Mouse (Mus musculus) heart, postnatal 25 days (tissue): ENCODE results near the gene Bst1. TPM values are rescaled to one million over a fixed set of nuclear protein-coding genes. Genes with fewer than 3 reads are reported as not detected.

ENCODE experiments used
- DNase-seq: peaks from one replicate; pipeline ENCODE4 v3.0.0; 2022; ENCODE audit warnings: low spot score
- intact Hi-C: fragments of 180-260 bp; cut with DNase I; formaldehyde crosslinking; loops from one replicate; pipeline ENCODE4 v1.15.1; 2025
- total RNA-seq, 2 experiments: library from RNA; stranded (reverse); gene quantifications; 2 replicates each; pipeline ENCODE4 v1.2.3; 2021

Bst1 gene
- total RNA-seq, 2 experiments from 2014 or later: 1.8 to 2.6 TPM

- peak; percentile 66 for DNase-seq
- intact Hi-C loops: no loop called here
These were observed 10.7 kb upstream of the Bst1 start for GRCm38 (mm10) chr5:43807744-43808696.

DNA sequence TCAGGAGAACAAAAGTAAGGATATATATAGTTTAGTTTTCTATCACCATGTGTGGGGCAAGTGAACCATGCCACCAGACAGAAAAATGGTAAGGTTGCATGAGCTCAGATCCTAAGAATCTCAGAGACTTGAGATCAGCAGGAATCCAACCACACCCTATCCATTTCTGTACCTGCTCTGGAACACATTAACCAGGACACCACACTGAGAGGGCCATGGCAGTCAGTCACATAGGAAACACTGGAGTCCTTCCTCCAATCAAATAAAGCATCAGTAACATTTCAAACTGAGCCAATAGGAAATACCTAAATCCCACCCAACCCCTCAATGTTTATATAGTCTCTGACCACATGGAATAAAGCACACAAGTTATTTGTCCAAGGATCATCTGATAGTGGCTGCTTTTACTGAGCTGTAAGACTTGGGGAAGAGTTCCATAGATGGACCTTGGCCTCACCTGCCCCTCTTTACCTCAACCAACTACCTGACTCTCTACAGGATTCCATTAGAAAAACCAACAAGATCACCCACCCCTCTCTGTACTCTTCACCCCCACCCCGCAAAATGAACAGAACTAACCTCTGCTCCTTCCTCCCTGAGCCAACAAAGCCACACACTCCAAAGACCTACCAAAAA is 8.1 kb upstream of the Bst1 start:
- intact Hi-C loops: no loop called here
- DNase-seq: no peak

DNA sequence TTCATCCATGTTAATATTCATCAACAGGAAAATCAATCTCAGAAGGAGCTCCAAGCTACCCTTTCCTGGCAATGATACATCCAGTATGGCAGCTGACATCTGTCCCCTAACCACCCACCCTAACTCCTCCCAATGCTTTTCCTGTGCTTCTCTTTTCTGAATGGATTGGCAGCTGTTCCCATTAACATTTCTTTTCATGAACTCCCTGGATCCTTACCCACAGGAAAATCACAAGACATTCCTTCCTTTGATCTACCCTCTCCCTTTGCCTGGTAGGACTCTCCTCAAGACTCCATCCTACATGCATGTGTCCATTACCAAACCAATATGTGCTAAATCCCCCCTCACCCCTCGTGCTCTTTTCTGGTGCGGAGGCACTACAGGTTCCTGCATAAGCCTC is 4.1 kb upstream of the Bst1 start:
- no peak for DNase-seq

GRCm38 (mm10) chr5:43815769-43816168 is 2.9 kb upstream of the Bst1 start:
- no peak for DNase-seq
- intact Hi-C loops: no loop called here

More for the DNA sequence above, 4.1 kb upstream of the Bst1 start:
- intact Hi-C loops: no loop called here

DNA sequence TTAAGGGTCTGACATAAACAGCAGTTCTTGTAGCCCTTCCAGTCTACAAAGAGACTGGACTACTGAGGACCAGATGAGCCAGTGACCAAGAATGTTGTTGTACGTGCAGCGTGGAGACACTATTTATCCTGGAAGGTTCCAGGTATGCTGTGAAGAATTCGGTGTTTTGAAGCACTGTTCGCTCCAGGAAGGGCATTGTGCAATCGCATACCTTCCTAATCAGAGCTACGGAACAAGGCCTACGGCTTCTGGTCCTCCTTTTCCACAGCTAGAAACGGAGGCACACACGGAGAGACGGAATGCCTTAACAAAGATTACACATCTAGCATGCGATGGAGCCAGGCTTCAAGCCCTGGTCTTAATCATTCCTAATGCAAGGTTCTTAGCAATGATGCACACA is 2.1 kb downstream of the Bst1 start:
- no peak for DNase-seq
- intact Hi-C loops: no loop called here

- intact Hi-C loops: no loop called here
- DNase-seq: no peak
These were observed 2.9 kb downstream of the Bst1 start, which contains the start of gene Fbxl5 for GRCm38 (mm10) chr5:43821538-43821937. Gene Fbxl5 (minus strand): TSS chr5:43821638.

DNA sequence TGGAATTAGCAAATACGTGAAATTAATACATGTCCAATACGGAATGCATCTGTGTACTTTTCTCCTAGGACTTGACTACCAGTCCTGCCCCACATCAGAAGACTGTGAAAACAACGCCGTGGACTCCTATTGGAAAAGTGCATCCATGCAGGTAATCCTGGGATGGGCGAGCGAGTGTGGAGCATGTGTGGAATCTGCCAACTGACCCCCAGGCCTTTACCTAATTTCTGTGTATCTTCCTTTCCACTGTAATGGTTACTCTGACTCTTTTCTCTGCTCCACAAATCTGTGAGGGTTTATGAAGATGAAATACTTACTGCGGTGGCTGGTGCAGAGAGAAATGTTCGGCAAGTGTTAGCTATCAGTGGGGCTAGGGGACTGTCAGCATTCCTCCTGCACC is 3.5 kb downstream of the Bst1 start:
- DNase-seq: no peak
- intact Hi-C loops: no loop called here

GRCm38 (mm10) chr5:43822824-43823223 is 4.1 kb downstream of the Bst1 start:
- DNase-seq: no peak
- intact Hi-C loops: no loop called here

DNA sequence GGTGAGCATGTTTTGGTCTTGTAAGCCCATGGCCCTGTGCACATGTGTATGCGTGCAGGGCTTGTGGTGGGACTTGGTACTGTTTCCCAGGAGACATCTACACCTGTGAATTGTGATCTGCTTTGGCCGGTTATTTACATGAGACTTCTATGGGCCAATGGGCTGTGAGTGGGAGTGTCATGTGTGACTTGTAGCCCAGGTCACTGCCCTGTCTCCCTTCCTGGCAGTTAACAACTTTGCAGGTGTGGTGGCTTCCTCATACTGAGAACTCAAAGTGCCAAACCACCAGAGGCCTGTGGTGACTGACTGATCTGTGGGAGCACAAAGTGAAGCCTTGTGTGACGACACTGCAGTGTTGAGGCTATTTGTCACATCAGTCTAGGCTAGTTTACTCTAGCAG is 5.9 kb downstream of the Bst1 start:
- intact Hi-C loops: no loop called here
- no peak for DNase-seq

DNA sequence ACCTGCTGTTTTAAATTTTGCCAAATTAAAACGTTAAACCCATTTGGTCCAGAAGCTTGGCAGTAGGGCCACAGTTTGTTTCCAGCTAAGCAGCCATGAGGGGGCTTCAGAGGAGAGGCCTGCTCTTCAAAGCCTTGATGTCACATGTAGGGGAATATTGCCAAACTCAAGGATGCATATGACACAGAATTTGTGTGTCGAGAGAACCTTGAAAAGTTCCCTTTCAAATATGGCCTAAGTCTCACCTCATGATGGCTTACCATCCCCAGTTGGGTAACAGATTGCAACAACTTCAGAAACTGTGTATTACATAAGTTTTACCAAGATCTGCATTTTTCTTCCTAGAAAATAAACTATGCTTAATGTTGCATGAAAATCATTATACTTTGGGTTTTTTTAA is 8.2 kb downstream of the Bst1 start:
- DNase-seq: no peak
- intact Hi-C loops: no loop called here

GRCm38 (mm10) chr5:43827366-43827765 is 8.7 kb downstream of the Bst1 start:
- intact Hi-C loops: no loop called here
- DNase-seq: no peak

- DNase-seq: no peak
- intact Hi-C loops: loop anchor here (5.0 kb wide), 1 partner anchor 164 kb away; no protein-coding TSS in a partner anchor
These were observed 17.9 kb downstream of the Bst1 start for GRCm38 (mm10) chr5:43836590-43836989.

DNA sequence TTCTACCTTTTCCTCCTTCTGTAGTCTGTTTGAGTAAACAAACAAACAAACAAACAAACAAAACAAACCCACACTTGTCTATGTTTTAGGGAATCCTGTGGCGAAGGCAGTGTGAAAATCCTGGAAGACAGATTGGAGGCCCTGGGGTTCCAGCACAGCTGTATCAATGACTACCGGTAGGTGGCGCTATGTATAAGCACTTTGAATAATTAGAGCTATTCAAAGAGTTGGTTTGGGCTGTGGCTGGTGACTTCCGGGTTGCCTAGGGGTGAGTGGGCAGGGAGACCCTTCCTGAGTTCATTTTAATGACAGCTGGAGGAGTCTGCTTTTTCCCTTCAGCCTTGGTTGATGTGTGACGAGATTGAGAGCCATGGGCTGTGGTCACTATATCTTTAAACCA is 18.7 kb downstream of the Bst1 start:
- intact Hi-C loops: loop anchor here (5.0 kb wide), 1 partner anchor 165 kb away; no protein-coding TSS in a partner anchor
- no peak for DNase-seq

DNA sequence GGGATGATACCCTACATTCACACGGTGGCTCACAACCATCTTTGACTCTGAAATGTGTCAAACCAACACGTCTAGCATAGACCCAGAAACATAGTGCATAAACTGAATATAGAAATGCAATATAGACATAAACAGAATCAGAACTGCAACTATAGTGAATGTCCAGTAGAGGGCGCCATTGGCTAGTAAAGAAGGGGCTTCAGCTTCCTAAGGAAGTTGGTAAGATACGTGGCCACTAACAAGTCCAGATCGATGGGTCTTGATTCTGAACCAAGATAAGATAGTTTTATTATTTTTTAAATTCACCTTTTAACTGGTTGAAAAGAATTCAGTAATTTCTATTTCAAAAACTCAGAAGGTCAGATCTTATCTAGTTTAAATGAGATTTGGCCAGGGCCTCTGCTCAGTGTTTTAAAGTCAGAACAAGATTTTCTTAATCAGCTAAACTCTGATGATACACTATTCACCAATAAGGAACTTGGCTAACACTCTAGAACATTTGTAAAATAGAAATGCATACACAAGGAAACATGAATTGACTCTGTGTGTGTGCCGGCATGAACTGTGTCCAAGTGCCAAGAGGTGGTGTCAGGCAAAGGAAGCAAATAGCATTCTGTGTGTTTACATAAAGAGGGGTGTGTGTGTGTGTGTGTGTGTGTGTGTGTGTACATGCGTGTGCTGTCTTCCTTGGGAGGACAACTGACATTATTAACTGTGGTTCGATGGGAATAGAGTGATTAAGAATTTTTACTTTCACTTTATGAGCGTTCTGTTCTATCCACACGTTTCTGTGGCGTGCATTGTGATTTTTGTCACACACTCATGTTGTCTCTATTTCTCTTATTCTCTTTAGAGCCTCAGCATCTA is 22.7 kb downstream of the Bst1 start:
- DNase-seq: no peak
- intact Hi-C loops: loop anchor here (1.0 to 5.0 kb wide), 5 partner anchors 36 to 426 kb away; no protein-coding TSS in a partner anchor

GRCm38 (mm10) chr5:43842011-43842285 is 23.3 kb downstream of the Bst1 start:
- intact Hi-C loops: loop anchor here (5.0 kb wide), 4 partner anchors 35 to 425 kb away; no protein-coding TSS in a partner anchor
- DNase-seq: no peak

DNA sequence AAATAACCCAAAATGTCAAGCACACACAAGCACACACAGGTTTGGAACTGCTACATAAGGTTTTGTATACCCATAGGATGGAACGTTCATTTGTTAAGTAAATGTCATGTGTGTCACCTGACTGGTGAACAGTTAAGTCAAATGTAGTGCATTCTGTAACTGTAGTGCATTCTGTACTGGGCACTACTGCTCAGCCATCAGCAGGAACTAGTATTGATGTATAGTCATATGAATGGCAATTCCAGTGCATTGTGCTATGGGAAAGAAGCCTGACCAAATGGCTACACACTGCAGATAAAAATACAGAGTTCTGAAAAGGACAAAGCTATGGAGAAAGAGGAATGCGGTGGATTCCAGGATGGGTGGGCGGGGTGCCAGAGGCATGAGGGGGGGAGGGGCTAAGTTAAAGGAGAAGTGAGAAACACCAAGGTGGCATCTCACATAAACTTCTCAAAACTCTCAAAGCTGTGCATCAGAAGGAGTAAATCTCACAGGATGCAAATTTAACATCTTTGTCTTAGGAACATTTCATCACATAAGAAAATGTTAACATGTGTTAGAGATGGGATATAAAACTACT is 24.0 kb downstream of the Bst1 start:
- no peak for DNase-seq
- intact Hi-C loops: loop anchor here (5.0 kb wide), 4 partner anchors 35 to 425 kb away; no protein-coding TSS in a partner anchor

DNA sequence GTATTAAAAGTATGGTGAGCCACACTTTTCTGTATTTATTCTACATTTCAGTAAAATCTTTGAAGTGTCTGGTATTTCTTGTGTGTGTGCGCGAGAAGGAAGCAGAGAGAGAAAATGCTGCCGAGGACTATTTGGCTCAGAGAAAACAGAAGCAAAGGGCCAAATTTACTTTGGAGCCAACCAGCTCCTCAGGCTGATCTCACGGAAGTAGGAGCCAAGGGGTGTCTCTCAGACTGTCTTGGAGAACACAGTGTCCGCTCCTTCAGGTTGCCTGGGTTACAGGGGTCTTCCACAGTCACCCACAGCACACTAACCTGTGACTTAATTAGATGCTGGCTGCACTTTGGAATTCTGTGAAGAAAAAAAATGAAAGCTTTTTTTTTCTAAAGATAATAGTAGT is 26.4 kb downstream of the Bst1 start:
- intact Hi-C loops: no loop called here
- no peak for DNase-seq

DNA sequence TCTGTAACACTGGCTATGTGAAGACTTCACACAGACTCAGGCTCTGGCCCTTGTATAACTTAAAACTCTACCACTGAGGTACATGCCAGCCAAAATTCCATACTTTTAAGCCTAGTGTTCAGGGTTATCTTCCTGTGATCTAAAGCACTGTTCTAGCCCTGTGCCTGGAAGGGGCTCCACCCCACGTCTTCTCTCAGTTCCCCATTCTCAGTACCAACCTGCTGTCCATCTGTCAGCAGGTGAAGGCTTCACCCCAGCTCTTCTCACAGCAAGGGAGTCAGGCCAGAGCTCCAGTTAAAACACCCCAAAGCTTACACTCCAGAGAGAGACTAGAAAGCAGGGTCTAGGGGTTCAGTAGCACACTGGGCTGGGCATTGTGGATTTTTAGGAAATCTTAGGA is 27.0 kb downstream of the Bst1 start:
- intact Hi-C loops: no loop called here
- no peak for DNase-seq

- DNase-seq: no peak
These were observed 27.5 kb downstream of the Bst1 start for GRCm38 (mm10) chr5:43846227-43846626.

GRCm38 (mm10) chr5:43847555-43847954 is 28.9 kb downstream of the Bst1 start:
- intact Hi-C loops: no loop called here
- DNase-seq: no peak

More at GRCm38 (mm10) chr5:43846227-43846626, 27.5 kb downstream of the Bst1 start:
- intact Hi-C loops: no loop called here
